Mouse (Mus musculus) kidney, postnatal 0 days (tissue): ENCODE measurements around the gene Mto1. TPM values are rescaled to one million over a fixed set of nuclear protein-coding genes. Genes with fewer than 3 reads are reported as not detected.
A peak's percentile ranks its signal among the peaks of the same experiment; 100 is the strongest.

Source experiments
- ATAC-seq: fragments of 200-750 bp; cut with Nextera tagmentation; replicated peaks from 2 replicates; pipeline ENCODE4 v1.8.0; 2017; ENCODE audit warnings: low read depth, moderate number of reproducible peaks, moderate TSS enrichment, moderate library complexity; ENCODE audit not compliant: low FRiP score
- DNase-seq: peaks from one replicate; pipeline ENCODE4 v3.0.0-alpha.2; 2016; ENCODE audit warnings: low spot score
- H3K27ac ChIP-seq: fragments of 300-500 bp; sonication (generic); 2 replicates; pipeline ENCODE4 v1.5.1; 2014; ENCODE audit warnings: mild to moderate bottlenecking
- H3K27me3 ChIP-seq: fragments of 300-500 bp; sonication (generic); 2 replicates; pipeline ENCODE4 v1.6.1; 2014; ENCODE audit warnings: low read length, mixed read lengths; ENCODE audit not compliant: insufficient read depth
- H3K36me3 ChIP-seq: fragments of 300-500 bp; sonication (generic); 2 replicates; pipeline ENCODE4 v1.6.1; 2014; ENCODE audit warnings: low read length, mixed read lengths; ENCODE audit not compliant: insufficient read depth
- H3K4me1 ChIP-seq: fragments of 300-500 bp; sonication (generic); replicated peaks from 2 replicates; pipeline ENCODE4 v1.6.1; 2014; ENCODE audit warnings: antibody characterized with exemption, low read length, mixed read lengths; ENCODE audit not compliant: insufficient read depth
- H3K4me2 ChIP-seq: fragments of 300-500 bp; sonication (generic); 2 replicates; pipeline ENCODE4 v1.6.1; 2014; ENCODE audit warnings: mild to moderate bottlenecking, low read length, moderate library complexity, mixed read lengths
- H3K4me3 ChIP-seq: fragments of 300-500 bp; sonication (generic); replicated peaks from 2 replicates; pipeline ENCODE4 v1.5.1; 2014; ENCODE audit warnings: low read depth, low read length
- H3K9ac ChIP-seq: fragments of 300-500 bp; sonication (generic); 2 replicates; pipeline ENCODE4 v1.6.1; 2014; ENCODE audit warnings: low read depth, low read length
- H3K9me3 ChIP-seq: fragments of 300-500 bp; sonication (generic); replicated peaks from 2 replicates; pipeline ENCODE4 v1.6.1; 2016; ENCODE audit warnings: low read length, inconsistent platforms, mixed read lengths
- CTCF ChIP-seq: IDR thresholded peaks from 2 replicates; pipeline ENCODE4 v1.5.1; 2016; ENCODE audit warnings: antibody characterized with exemption, low read depth, mild to moderate bottlenecking, moderate library complexity
- WGBS: fragments of 180-500 bp; shearing (Covaris S2); extraction: QIAGEN DNeasy Blood & Tissue Kit; methylation state at CpG from one replicate; pipeline ENCODE4 v1.1.7; 2014; 5-methylcytosine and 5-hydroxymethylcytosine counted together
- polyA plus RNA-seq: library from polyadenylated mRNA; unstranded; fragments of >200 nt; fragmentation: Nextera tagmentation; extraction: Ambion mirVana; gene quantifications from 2 replicates; pipeline ENCODE4 v1.2.1, GENCODE M21; 2015

Gene Mto1
- polyA plus RNA-seq, 1 experiment from 2014 or later, result 20.8 TPM

DNA sequence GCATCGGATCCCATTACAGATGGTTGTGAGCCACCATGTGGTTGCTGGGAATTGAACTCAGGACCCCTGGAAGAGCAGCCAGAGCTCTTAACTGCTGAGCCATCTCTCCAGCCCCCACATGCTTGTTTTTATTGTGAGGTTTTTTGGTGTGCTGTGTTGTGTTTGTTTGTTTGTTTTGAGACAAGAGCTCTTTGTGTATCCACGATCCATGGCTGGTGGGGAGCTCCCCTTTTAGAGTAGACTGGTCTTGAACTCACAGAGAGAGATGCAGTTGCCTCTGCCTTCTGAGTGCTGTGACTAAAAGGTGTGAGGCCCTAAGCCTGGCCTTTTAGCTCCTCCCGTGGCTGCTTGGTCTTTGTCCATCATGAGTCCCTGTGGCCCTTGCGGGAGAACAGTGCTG lies 56.1 kb downstream of the Mto1 start:
- Histone ChIP-seq H3K4me1 (0 out of 2 replicates have a peak, but pooled peaks cover 5% of the 10 kb centered on the region), H3K9ac (no peak overlapping the region), H3K9me3 (no peaks in the 10 kb centered on the region), H3K27ac (0 out of 2 replicates have a peak overlapping the region, but pooled peaks have one; percentile 2), H3K27me3 (no peaks in the 10 kb centered on the region), H3K36me3 (no peaks in the 10 kb centered on the region), H3K4me3 (no peak overlapping the region), H3K4me2 (no peak overlapping the region)
- WGBS, result 75% methylated on average over 4 of the region's 4 CpGs
- ATAC-seq (no peak), DNase-seq (no peak)
- no peak for TF ChIP-seq CTCF

DNA sequence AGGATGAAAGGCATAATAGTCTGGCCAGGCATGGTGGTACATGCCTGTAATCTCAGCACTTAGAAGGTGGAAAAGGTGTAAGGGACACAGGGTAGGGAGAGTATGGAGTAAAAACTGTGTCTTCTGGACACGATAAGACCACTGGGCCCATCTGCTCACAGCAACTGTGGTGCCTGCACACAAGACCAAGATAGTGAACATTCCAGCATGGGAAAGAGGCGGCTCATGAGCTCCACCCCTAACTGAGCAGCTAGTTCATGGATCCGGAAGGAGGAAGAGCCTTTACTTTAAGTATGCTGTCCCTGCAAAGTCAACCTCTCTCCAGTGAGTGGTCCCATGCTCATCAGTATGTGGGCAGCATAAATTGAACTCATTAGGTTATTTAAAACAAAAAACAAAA lies 56.7 kb downstream of the Mto1 start:
- Histone ChIP-seq H3K36me3 (no peaks in the 10 kb centered on the region), H3K4me3 (no peak overlapping the region), H3K4me1 (0 out of 2 replicates have a peak, but pooled peaks cover 5% of the 10 kb centered on the region), H3K27me3 (no peaks in the 10 kb centered on the region), H3K4me2 (no peak overlapping the region), H3K9ac (no peak overlapping the region), H3K27ac (0 out of 2 replicates have a peak overlapping the region, but pooled peaks have one; percentile 2), H3K9me3 (no peaks in the 10 kb centered on the region)
- DNase-seq (no peak), ATAC-seq (no peak)
- 82% methylated on average over 3 of the region's 3 CpGs for WGBS
- no peak for TF ChIP-seq CTCF

DNA sequence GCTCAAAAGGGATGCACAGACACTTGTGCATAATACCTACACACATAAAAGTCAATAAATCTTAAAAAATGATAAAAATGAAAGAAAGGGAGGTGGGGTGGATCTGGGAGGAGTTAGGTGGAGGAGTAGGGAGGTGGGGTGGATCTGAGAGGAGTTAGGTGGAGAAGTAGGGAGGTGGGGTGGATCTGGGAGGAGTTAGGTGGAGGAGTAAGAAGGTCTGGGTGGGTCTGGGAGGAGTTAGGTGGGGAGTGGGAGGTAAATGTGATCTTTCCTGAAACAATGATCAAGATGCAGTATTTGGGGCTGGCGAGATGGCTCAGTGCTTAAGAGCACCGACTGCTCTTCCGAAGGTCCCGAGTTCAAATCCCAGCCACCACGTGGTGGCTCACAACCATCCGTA lies 57.2 kb downstream of the Mto1 start:
- no peak for ATAC-seq
- no peaks in the 10 kb centered on the region for H3K27me3 ChIP-seq

DNA sequence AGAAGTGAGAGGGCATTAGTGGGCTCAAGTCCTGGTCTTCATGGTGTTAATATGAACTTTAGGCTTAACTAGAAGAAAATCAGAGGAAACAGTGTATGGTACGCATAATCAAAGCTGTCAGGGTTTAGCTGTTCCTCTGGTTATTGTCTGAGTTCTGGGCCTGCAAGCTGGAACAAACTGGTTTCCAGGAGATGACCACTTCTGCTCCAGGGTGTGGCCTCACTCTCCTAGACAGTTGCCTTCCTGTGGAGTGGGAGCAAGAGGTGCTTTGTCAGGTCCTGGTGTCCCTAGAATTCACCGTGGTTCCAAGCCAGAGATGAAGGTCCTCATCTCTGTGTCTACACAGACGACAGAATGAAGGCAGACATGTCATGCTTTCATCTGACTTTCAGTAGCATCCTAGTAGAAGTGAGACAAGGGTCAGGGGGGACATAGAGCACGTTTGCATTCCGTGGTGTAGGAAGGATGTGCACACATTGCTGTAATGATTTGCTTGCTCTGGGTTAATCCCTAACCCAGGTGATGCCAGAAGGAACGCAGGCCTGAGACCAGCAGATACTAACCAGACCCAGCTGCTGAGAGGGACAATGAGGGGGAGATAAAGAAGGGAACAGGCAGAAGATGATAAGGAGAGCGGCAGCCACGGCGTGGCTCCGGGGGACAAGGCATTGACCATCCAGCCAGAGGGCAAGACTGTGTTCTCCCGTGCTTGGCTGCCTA lies 58.2 kb downstream of the Mto1 start:
- Histone ChIP-seq H3K4me1 (0 out of 2 replicates have a peak, but pooled peaks cover 5% of the 10 kb centered on the region), H3K9me3 (no peaks in the 10 kb centered on the region), H3K9ac (no peak overlapping the region), H3K4me2 (no peak overlapping the region), H3K4me3 (no peak overlapping the region), H3K27ac (peak overlapping the region; percentile 75), H3K27me3 (no peaks in the 10 kb centered on the region), H3K36me3 (no peaks in the 10 kb centered on the region)
- TF ChIP-seq CTCF, result no peak
- 57% methylated on average over 11 of the region's 11 CpGs for WGBS
- ATAC-seq, result peak; percentile 91
- peak; percentile 19 for DNase-seq

More for the DNA sequence above, 57.2 kb downstream of the Mto1 start:
- no peak for TF ChIP-seq CTCF
- Histone ChIP-seq H3K9ac (no peak overlapping the region), H3K27ac (no peak overlapping the region), H3K9me3 (no peaks in the 10 kb centered on the region), H3K4me1 (0 out of 2 replicates have a peak, but pooled peaks cover 5% of the 10 kb centered on the region), H3K4me3 (no peak overlapping the region), H3K36me3 (no peaks in the 10 kb centered on the region), H3K4me2 (no peak overlapping the region)
- no peak for DNase-seq
- 86% methylated on average over 6 of the region's 6 CpGs for WGBS

DNA sequence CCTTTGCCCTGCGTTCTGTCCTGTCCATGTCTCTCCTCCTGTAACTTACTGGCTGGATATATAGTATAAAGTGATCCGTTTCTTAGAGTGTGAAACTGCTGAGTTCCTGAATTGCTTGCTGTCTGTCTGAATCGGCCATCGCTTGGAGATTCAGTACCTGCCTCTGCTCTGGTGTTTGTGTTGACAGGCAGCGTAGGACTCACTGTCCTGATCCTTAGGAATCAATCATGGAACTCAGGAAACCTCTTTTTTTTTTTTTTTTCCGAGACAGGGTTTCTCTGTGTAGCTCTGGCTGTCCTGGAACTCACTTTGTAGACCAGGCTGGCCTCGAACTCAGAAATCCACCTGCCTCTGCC lies 58.7 kb downstream of the Mto1 start:
- 0 out of 2 replicates have a peak, but pooled peaks cover 5% of the 10 kb centered on the region for H3K4me1 ChIP-seq
- no peak overlapping the region for H3K4me3 ChIP-seq
- no peaks in the 10 kb centered on the region for H3K27me3 ChIP-seq
- ATAC-seq (no peak), DNase-seq (no peak)
- no peaks in the 10 kb centered on the region for H3K9me3 ChIP-seq
- TF ChIP-seq CTCF, result no peak
- WGBS, result 71% methylated on average over 6 of the region's 7 CpGs
- H3K9ac ChIP-seq, result no peak overlapping the region
- H3K4me2 ChIP-seq, result no peak overlapping the region
- no peaks in the 10 kb centered on the region for H3K36me3 ChIP-seq
- H3K27ac ChIP-seq, result peak overlapping the region; percentile 75

DNA sequence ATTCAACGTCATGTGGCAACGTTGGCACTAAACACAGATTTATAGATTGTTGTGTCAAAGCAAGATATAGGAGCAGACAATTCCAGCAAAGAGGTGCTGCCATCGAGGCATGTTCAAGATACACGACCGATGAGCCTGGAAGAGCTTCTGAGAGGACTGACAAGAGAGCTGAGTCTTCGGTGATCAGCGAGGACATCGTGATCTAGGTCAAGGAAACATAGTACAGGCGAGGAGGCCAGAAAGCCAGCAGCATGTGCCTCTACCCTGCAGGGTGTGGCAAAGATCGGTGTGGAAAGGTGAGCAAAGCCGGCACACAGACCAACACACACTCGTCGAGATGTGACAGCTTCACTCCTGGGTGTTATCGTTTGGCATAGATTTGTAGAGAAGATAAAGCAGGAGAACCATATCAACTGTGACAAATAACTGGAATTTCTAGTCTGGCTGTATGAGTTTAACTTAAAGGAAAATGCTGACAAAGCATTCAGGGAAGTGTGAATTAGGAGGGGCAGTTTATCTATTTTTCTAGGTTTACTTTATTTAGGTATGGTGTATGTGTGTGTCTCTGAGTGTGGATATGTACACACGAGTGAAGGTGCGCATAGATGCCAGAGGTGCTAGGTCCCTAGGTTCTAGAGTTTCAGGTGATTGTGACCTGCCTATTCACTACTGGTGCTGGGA lies 60.2 kb downstream of the Mto1 start:
- H3K4me2 ChIP-seq, result no peak overlapping the region
- no peaks in the 10 kb centered on the region for H3K36me3 ChIP-seq
- ATAC-seq (no peak), DNase-seq (no peak)
- TF ChIP-seq CTCF, result no peak
- H3K4me3 ChIP-seq, result no peak overlapping the region
- 0 out of 2 replicates have a peak, but pooled peaks cover 3% of the 10 kb centered on the region for H3K4me1 ChIP-seq
- no peaks in the 10 kb centered on the region for H3K27me3 ChIP-seq
- WGBS, result 82% methylated on average over 16 of the region's 16 CpGs
- no peaks in the 10 kb centered on the region for H3K9me3 ChIP-seq
- H3K27ac ChIP-seq, result no peak overlapping the region
- no peak overlapping the region for H3K9ac ChIP-seq
